Mouse (Mus musculus) megakaryocyte, embryonic 14.5 days (primary cell): ENCODE measurements around the gene Pdpk1.

ENCODE experiments used
- FLI1 ChIP-seq: IDR thresholded peaks from 2 replicates; pipeline ENCODE4 v1.6.1; 2012; ENCODE audit warnings: low read length, inconsistent platforms, mixed read lengths
- GATA1 ChIP-seq: IDR thresholded peaks from 3 replicates; pipeline ENCODE4 v1.6.1; 2012; ENCODE audit warnings: mixed read lengths, low read length, inconsistent platforms, borderline replicate concordance

DNA sequence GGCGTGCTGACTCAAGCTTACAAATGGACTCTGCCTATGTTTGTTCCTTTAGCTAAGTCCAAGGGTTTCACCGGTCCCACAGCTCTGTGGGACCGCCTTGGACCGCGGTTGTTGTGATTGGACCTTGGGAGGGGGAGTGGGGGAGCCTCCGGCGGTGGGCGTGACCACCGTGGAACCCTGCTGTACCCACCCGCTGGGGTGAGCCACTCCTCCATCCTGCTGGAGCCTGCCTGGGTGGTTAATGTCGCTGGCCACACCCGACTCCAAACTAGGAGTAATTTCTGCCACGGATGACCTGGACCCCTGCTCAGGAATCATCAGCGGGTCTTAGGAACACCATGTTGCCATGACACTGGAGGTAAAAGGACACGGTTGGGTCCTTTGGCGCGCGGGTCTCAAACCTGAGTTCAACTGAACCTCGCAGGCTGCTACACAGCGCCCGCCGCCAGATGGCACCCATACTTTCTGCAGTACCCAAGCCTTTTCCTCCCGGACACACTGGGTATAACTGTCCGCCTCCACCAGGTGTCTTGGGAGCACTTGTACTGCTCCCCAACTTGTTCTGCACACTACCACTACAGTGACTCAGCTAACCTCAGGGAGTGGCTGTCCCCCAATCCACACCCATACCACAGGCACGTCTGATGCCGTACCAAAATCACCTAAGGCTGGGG, 1.3 kb upstream of the Pdpk1 start:
- TF ChIP-seq GATA1 (no peak), FLI1 (no peak)
